Mouse (Mus musculus): ENCODE results near the gene Zfp949.
A peak's percentile ranks its signal among the peaks of the same experiment; 100 is the strongest.
"Not testable (repeated sequence)": the region's sequence is repeated elsewhere in the genome, so short reads cannot be mapped to it uniquely, and the experiment has no call there.

Gene Zfp949

DNA sequence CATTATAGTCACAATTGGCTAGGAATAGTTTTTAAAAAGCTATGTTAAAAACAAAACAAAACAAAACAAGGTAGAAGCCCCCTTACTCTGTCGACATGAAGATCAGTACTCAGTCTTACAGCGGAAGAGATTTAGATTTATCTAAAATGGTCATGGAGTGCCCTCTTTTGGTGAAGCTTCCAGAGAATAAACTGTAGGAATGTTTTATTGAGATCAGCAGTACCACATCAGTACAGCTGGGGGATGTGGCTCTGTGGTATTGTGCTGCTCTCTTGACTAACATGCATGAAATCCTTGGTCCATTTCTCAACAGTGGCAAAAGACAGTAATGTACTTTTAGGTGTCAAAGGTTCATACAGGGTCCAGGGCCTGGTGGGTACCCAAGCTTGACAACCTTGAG is 5.0 kb upstream of the Zfp949 start:
- no peak for DNase-seq

DNA sequence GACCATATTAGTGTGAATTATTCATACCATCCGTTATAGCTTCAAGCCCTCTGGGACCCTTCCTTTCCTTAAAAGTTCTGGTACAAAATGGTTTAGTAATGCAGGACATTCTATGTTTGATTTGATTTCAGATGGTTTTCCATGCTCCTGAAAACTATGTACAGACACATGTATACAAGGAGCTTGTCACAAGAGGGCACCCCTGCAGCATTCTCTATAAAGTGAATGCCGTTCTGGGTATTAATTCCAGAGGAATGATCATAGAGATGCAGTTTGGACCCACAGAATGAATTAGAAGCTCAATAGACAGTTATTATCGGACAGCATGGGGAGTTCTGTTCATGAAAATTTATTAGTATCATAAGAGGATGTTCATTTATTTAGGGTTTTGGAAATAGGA is 2.3 kb upstream of the Zfp949 start:
- DNase-seq = no peak

DNA sequence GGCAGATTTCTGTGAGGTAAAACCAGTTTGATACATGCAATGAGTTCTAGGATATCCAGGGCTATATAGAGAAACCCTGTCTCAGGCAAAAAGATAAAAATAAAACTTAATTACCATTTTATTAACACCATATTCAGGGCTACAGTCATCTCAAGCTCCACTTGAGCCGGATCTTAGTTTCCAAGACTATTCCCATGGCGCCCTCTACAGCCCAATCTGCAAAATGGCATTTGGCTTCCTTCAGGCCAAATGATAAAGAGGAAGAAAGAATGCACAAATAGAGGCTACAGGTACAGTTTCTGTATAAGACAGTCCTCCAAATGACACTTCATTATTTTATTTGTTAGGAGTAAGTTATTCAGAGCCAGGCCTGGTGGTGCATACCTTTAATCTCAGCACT is 1.7 kb upstream of the Zfp949 start:
- DNase-seq = peak; percentile 88

DNA sequence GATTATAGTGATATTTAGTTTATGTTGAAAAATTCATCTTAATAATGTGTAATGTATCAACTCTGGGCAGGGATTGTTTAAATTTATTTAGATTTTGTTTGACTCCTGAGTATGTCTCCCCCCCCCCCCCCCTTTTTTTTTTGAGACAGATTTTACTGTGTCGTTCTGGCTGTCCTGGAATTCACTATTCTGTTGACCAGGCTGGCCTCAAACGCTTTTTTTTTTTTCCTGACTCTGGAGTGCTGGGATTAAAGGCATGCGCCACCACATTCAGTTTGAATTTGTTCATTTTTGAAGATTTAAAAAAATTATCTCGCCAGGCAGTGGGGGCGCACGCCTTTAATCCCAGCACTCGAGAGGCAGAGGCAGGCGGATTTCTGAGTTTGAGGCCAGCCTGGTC is 1.2 kb upstream of the Zfp949 start:
- DNase-seq = no peak

DNA sequence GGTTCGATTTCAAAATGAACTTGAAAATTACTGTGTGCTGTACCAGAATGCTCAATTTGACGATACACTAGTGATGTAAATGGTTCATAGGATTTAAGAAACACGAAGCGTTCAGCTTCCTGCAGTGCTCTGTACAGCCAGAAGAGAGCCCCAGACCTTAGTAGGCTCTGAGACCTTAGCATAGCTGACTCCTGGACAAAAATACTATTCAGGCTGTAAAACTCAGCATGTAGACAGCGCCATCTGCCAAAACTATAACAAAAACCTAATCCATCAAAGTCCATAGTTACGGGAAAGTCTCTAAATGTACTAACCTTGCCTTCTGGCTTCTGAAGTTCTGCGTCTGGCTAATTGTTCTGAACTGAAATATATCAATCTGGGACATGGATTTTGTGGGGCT is 550 bp upstream of the Zfp949 start:
- no peak for DNase-seq

GRCm38 (mm10) chr9:88548614-88548945 is 760 bp downstream of the Zfp949 start:
- no peak for DNase-seq

GRCm38 (mm10) chr9:88553071-88553470 is 5.3 kb downstream of the Zfp949 start:
- peak; percentile 86 for DNase-seq

GRCm38 (mm10) chr9:88558146-88558545 is 10.3 kb downstream of the Zfp949 start:
- DNase-seq = peak; percentile 84

DNA sequence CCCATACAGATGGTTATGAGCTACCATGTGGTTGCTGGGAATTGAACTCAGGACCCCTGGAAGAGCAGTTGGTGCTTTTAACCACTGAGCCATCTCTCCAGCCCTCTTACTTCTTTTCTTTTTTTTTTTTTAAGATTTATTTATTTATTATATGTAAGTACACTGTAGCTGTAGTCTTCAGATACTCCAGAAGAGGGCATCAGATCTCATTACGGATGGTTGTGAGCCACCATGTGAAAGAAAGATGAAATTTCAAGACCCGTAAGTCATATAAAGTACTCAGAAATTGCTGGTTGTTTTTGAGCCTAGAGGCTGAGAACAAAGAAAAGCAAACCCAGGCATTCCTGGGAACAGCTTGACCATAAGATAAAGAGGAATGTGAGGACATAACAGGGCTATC is 13.7 kb downstream of the Zfp949 start:
- not testable (repeated sequence) for DNase-seq

DNA sequence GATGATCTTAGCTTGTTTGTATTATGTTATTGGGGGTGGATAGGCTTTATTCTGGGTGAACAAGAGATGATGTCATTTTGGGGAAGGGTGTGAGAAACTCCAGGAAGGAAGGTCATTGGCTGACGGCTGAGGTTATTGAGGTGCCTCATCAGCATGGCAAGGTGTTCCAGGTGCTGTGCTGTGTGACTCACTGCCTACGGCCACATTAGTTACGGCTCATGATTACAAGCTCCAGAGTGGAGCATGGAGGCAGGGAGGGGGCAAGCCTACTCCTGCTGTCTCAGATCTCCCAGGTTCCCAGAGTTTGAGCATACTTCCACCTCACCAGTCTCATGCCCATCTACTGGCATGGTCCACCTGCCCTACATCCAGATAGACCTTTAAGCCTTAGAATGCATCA is 22.7 kb downstream of the Zfp949 start:
- not testable (repeated sequence) for DNase-seq

- not testable (repeated sequence) for DNase-seq
Observed at GRCm38 (mm10) chr9:88580591-88580990, 32.8 kb downstream of the Zfp949 start, which contains the start of gene Trim43a. Trim43a (plus strand) TSS chr9:88580891.

GRCm38 (mm10) chr9:88593708-88594107 is 45.9 kb downstream of the Zfp949 start:
- not testable (repeated sequence) for DNase-seq

GRCm38 (mm10) chr9:88599206-88600162 is 51.7 kb downstream of the Zfp949 start:
- DNase-seq = peak; percentile 100
